8 mouse cellular contexts compared by ENCODE assay signal in genomic region chr10:86705318-86705921, GRCm38 (mm10). TPM values are rescaled to one million over a fixed set of nuclear protein-coding genes. Genes with fewer than 3 reads are reported as not detected.
A peak's percentile ranks its signal among the peaks of the same experiment; 100 is the strongest.
DNase-seq lines count a peak whose midpoint lies in the region; ATAC-seq and TF ChIP-seq lines count a peak whose summit lies in the region.

Gene Hsp90b1 (minus strand): TSS chr10:86705509.
Gene Ttc41 (plus strand): TSS chr10:86705811.

- no peaks in the 10 kb centered on the region for H3K9me3 ChIP-seq in G1E (replicated peaks)
- no peaks in the 10 kb centered on the region for H3K9me3 ChIP-seq in forebrain, embryonic 16.5 days (ENCODE audit: control insufficient read depth, low read length)
- no peaks in the 10 kb centered on the region for H3K9me3 ChIP-seq in lung, embryonic 14.5 days (ENCODE audit: low read depth, low read length)

- peaks cover 40% of the 10 kb centered on the region for H3K36me3 ChIP-seq in G1E (replicated peaks)
- H3K36me3 ChIP-seq in forebrain, embryonic 16.5 days (ENCODE audit: control insufficient read depth, insufficient read depth): peaks cover 19% of the 10 kb centered on the region
- H3K36me3 ChIP-seq in lung, embryonic 14.5 days (ENCODE audit: insufficient read depth): peaks cover 35% of the 10 kb centered on the region
- H3K36me3 ChIP-seq in thymus, adult 2 months (ENCODE audit: control insufficient read depth, insufficient read depth, low read length): peaks cover 22% of the 10 kb centered on the region

- peak; percentile 84 for ATAC-seq in G1E (ENCODE audit: extremely low read depth, insufficient number of reproducible peaks, low FRiP score, poor library complexity, severe bottlenecking)
- peak; percentile 96 for ATAC-seq in forebrain, embryonic 16.5 days
- ATAC-seq in lung, embryonic 14.5 days (ENCODE audit: insufficient read depth): peak; percentile 98

- H3K4me1 ChIP-seq in G1E (ENCODE audit: insufficient read depth, low read depth, low read length): peaks cover 48% of the 10 kb centered on the region
- peaks cover 37% of the 10 kb centered on the region for H3K4me1 ChIP-seq in forebrain, embryonic 16.5 days (replicated peaks; ENCODE audit: control insufficient read depth, insufficient read depth, low read length)
- H3K4me1 ChIP-seq in lung, embryonic 14.5 days (ENCODE audit: insufficient read depth): peaks cover 24% of the 10 kb centered on the region; the same call in 1 of the 2 replicates
- peaks cover 4% of the 10 kb centered on the region; the same call in 1 of the 2 replicates for H3K4me1 ChIP-seq in olfactory bulb, adult 2 months (ENCODE audit: control insufficient read depth, insufficient read depth, low read length)
- peaks cover 11% of the 10 kb centered on the region for H3K4me1 ChIP-seq in thymus, adult 2 months (replicated peaks; ENCODE audit: control insufficient read depth, insufficient read depth, low read length)

- no peaks in the 10 kb centered on the region for H3K27me3 ChIP-seq in G1E (ENCODE audit: insufficient read depth, low read length)
- no peaks in the 10 kb centered on the region for H3K27me3 ChIP-seq in forebrain, embryonic 16.5 days (replicated peaks; ENCODE audit: control insufficient read depth, insufficient read depth, low read length)
- no peaks in the 10 kb centered on the region for H3K27me3 ChIP-seq in lung, embryonic 14.5 days (ENCODE audit: insufficient read depth, low read length)
- H3K27me3 ChIP-seq in thymus, adult 2 months (ENCODE audit: control insufficient read depth, insufficient read depth, low read length): no peaks in the 10 kb centered on the region

- intact Hi-C loops in heart, postnatal 36 days (cut with DNase I): loop anchor here (2.0 to 10.0 kb wide), 3 partner anchors 25 to 751 kb away; partner anchors contain the start of genes Fbxo7 and Rtcb

- peak within 1 kb of the TSS; percentile 98 for H3K27ac ChIP-seq in forebrain, embryonic 16.5 days (ENCODE audit: low read length)
- H3K27ac ChIP-seq in layer of hippocampus, adult 2 months: peak within 1 kb of the TSS; percentile 98
- H3K27ac ChIP-seq in lung, embryonic 14.5 days (ENCODE audit: low read depth): peak within 1 kb of the TSS; percentile 96
- H3K27ac ChIP-seq in olfactory bulb, adult 2 months (ENCODE audit: insufficient read depth, low read depth, low read length): peak within 1 kb of the TSS; percentile 95
- H3K27ac ChIP-seq in thymus, adult 2 months (ENCODE audit: control insufficient read depth, insufficient read depth, low read length): peak within 1 kb of the TSS; percentile 92

- peak; percentile 100 for DNase-seq in G1E (ENCODE audit: low spot score)
- peak; percentile 98 to 100 for DNase-seq in cerebellum, adult 18-20 months
- DNase-seq in heart, postnatal 36 days: peak; percentile 95
- peak; percentile 98 to 100 for DNase-seq in layer of hippocampus, adult 2 months (ENCODE audit: low spot score in 2 of 2)
- DNase-seq in lung, embryonic 14.5 days: peak; percentile 99
- DNase-seq in thymus, adult 2 months: peak; percentile 97

- TF ChIP-seq CTCF in G1E (IDR thresholded peaks at IDR 0.05; ENCODE audit: low read depth, low read length): no peak
- TF ChIP-seq CTCF in layer of hippocampus, adult 2 months (conservative IDR thresholded peaks at IDR 0.05): no peak
- no peak for TF ChIP-seq CTCF in lung, embryonic 14.5 days (IDR thresholded peaks at IDR 0.05; ENCODE audit: low read depth)
- TF ChIP-seq CTCF in olfactory bulb, adult 2 months (IDR thresholded peaks at IDR 0.05; ENCODE audit: insufficient read depth, low read depth, low read length): no peak
- TF ChIP-seq CTCF in thymus, adult 2 months (IDR thresholded peaks at IDR 0.05; ENCODE audit: borderline replicate concordance, control insufficient read depth, extremely low read depth, insufficient read depth, low read length, poor library complexity): no peak

- H3K9ac ChIP-seq in forebrain, embryonic 16.5 days (replicated peaks; ENCODE audit: low read depth, low read length): peak within 1 kb of the TSS; percentile 86
- H3K9ac ChIP-seq in lung, embryonic 14.5 days: peak within 1 kb of the TSS; percentile 97

- H3K4me3 ChIP-seq in G1E (ENCODE audit: low read depth, low read length): peak within 1 kb of the TSS; percentile 92
- H3K4me3 ChIP-seq in forebrain, embryonic 16.5 days (replicated peaks; ENCODE audit: low read length): peak within 1 kb of the TSS; percentile 75
- H3K4me3 ChIP-seq in layer of hippocampus, adult 2 months: peak within 1 kb of the TSS; percentile 84
- peak within 1 kb of the TSS; percentile 94 for H3K4me3 ChIP-seq in lung, embryonic 14.5 days (ENCODE audit: low read depth, low read length)
- H3K4me3 ChIP-seq in olfactory bulb, adult 2 months (ENCODE audit: insufficient read depth, low read depth, low read length): peak within 1 kb of the TSS; percentile 81
- peak within 1 kb of the TSS; percentile 60 for H3K4me3 ChIP-seq in thymus, adult 2 months (ENCODE audit: control insufficient read depth, insufficient read depth, low read length)

- WGBS in forebrain, embryonic 16.5 days: under 1% methylated on average over 51 of the region's 51 CpGs
- under 1% methylated on average over 51 of the region's 51 CpGs for WGBS in lung, embryonic 14.5 days
- WGBS in olfactory bulb, adult 2 months: 1% methylated on average over 51 of the region's 51 CpGs
- WGBS in thymus, adult 2 months: under 1% methylated on average over 51 of the region's 51 CpGs

- peak; percentile 96 for TF ChIP-seq POLR2A in olfactory bulb, adult 2 months (IDR thresholded peaks at IDR 0.05; ENCODE audit: insufficient read depth, low read depth, low read length)
- peak; percentile 96 for TF ChIP-seq POLR2A in thymus, adult 2 months (IDR thresholded peaks at IDR 0.05; ENCODE audit: control insufficient read depth, extremely low read depth, insufficient read depth, low read length, poor library complexity)

- peak within 1 kb of the TSS; percentile 82 for H3K4me2 ChIP-seq in forebrain, embryonic 16.5 days (ENCODE audit: low read length)
- H3K4me2 ChIP-seq in lung, embryonic 14.5 days: peak within 1 kb of the TSS; percentile 89

RNA-seq across cellular contexts. Expression of gene Hsp90b1, which starts in this region (rescaled TPM):
- total RNA-seq in G1E (2014; fragmentation: Nextera tagmentation) (423 and 435 TPM in 2 replicates), G1E (2017) (367 and 445 TPM in 2 replicates)
- polyA plus RNA-seq in G1E (2012): 17.3 and 26.6 TPM in 2 replicates
- polyA plus RNA-seq in forebrain, embryonic 16.5 days (2015; fragmentation: Nextera tagmentation; extraction: Ambion mirVana): 279 and 302 TPM in 2 replicates
- 100 to 1,000 TPM; 360 to 389 TPM for total RNA-seq in heart, postnatal 36 days (2021)
- total RNA-seq in layer of hippocampus, adult 2 months (2021): 100 to 1,000 TPM; 306 to 337 TPM
- polyA plus RNA-seq in lung, embryonic 14.5 days (2014; fragmentation: Nextera tagmentation; extraction: Ambion mirVana): 592 and 645 TPM in 2 replicates
- polyA plus RNA-seq in olfactory bulb, adult 2 months (2012; ENCODE audit: insufficient read depth, insufficient read length, low replicate concordance, missing spikeins): 189 TPM in 1 of 2 replicates, not detected in the other
- 34.6 and 38.1 TPM in 2 replicates for polyA plus RNA-seq in thymus, adult 2 months (2012; rRNA removed)

RNA-seq across cellular contexts. Expression of gene Ttc41, which starts in this region (rescaled TPM):
- total RNA-seq in G1E (2014; fragmentation: Nextera tagmentation): 5.4 and 6.5 TPM in 2 replicates
- total RNA-seq in G1E (2017): 1.0 and 1.9 TPM in 2 replicates
- polyA plus RNA-seq in G1E (2012): 0.09 and 0.10 TPM in 2 replicates
- polyA plus RNA-seq in forebrain, embryonic 16.5 days (2015; fragmentation: Nextera tagmentation; extraction: Ambion mirVana): 1.1 and 1.6 TPM in 2 replicates
- total RNA-seq in heart, postnatal 36 days (2021): 1 to 10 TPM; 1.4 to 2.2 TPM
- total RNA-seq in layer of hippocampus, adult 2 months (2021): 1 to 10 TPM; 1.3 to 1.5 TPM
- 1.3 and 2.0 TPM in 2 replicates for polyA plus RNA-seq in lung, embryonic 14.5 days (2014; fragmentation: Nextera tagmentation; extraction: Ambion mirVana)
- polyA plus RNA-seq in olfactory bulb, adult 2 months (2012; ENCODE audit: insufficient read depth, insufficient read length, low replicate concordance, missing spikeins): not detected in 2 replicates
- polyA plus RNA-seq in thymus, adult 2 months (2012; rRNA removed): 0.93 and 1.0 TPM in 2 replicates

Comparison
In these comparisons a context has a peak if more than half of its experiments do, and no peak if none do; other contexts are left out.
1. Peak in every context shown above with its lines: DNase-seq, ATAC-seq, H3K4me3 ChIP-seq and H3K27ac ChIP-seq.